Mouse (Mus musculus): ENCODE results near the gene Mical3.

- TF ChIP-seq CTCF (IDR thresholded peaks at IDR 0.05; ENCODE audit: borderline replicate concordance, control insufficient read depth, extremely low read depth, insufficient read depth, low read length, poor library complexity), result no peak
- TF ChIP-seq POLR2A (IDR thresholded peaks at IDR 0.05; ENCODE audit: control insufficient read depth, extremely low read depth, insufficient read depth, low read length, poor library complexity), result no peak
Observed at GRCm38 (mm10) chr6:121037086-121037485, 93.7 kb downstream of the Mical3 start.

All from thymus, adult 2 months (tissue).